Mouse (Mus musculus): ENCODE results near the gene Olfr1150-ps1. TPM values are rescaled to one million over a fixed set of nuclear protein-coding genes. Genes with fewer than 3 reads are reported as not detected.

The Olfr1150-ps1 gene
- polyA plus RNA-seq (2014; fragmentation: Nextera tagmentation; extraction: Ambion mirVana), result not detected in 2 replicates

GRCm38 (mm10) chr2:87843693-87844092 is at the start of gene Olfr1150-ps1:
TSS of gene Olfr1150-ps1 (plus strand) at chr2:87843993.
- Histone ChIP-seq H3K36me3 (ENCODE audit: control insufficient read depth, insufficient read depth, low read length) (no peaks in the 10 kb centered on the region), H3K4me2 (no peak within 1 kb of the TSS), H3K27me3 (ENCODE audit: control insufficient read depth, insufficient read depth, low read length) (no peaks in the 10 kb centered on the region), H3K9ac (ENCODE audit: low read length) (no peak within 1 kb of the TSS), H3K4me1 (ENCODE audit: control insufficient read depth, insufficient read depth, low read length) (no peaks in the 10 kb centered on the region), H3K4me3 (ENCODE audit: low read depth, low read length) (no peak within 1 kb of the TSS), H3K9me3 (ENCODE audit: control insufficient read depth, low read length) (no peaks in the 10 kb centered on the region), H3K27ac (ENCODE audit: low read depth, low read length) (no peak within 1 kb of the TSS)
- ATAC-seq (ENCODE audit: low FRiP score) (no peak), DNase-seq (ENCODE audit: low spot score, missing footprints) (no peak)
- 72% methylated on average over 1 of the region's 1 CpGs for whole genome bisulfite sequencing

DNA sequence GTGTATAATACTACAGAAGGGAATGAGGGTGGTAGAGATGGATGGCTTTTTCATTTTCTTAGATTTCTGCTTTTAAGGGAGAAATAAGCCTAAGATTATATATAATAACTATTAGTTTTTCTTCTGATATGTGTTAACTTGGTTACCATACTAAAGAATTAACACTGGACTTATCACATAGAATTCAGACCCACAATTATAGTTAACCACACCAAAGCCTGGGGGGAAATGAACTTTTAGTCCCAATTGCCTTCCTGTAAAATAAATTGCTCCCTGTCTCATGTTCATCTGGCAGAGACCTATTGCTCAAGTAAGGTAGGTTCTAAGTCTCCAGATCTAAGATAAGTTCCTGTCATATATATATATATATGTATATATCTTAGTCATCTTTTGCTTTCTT is 43.5 kb upstream of the Olfr1150-ps1 start, which contains the start of gene Olfr1143:
Olfr1143 (plus strand) TSS at position 301 of the 400 bp plus-strand sequence.
- no peak within 1 kb of the TSS for H3K27ac ChIP-seq (ENCODE audit: low read depth, low read length)
- H3K36me3 ChIP-seq (ENCODE audit: control insufficient read depth, insufficient read depth, low read length), result no peaks in the 10 kb centered on the region
- no peak within 1 kb of the TSS for H3K4me2 ChIP-seq
- H3K9ac ChIP-seq (ENCODE audit: low read length), result no peak within 1 kb of the TSS
- no peaks in the 10 kb centered on the region for H3K4me1 ChIP-seq (ENCODE audit: control insufficient read depth, insufficient read depth, low read length)
- H3K9me3 ChIP-seq (ENCODE audit: control insufficient read depth, low read length), result no peaks in the 10 kb centered on the region
- no peaks in the 10 kb centered on the region for H3K27me3 ChIP-seq (ENCODE audit: control insufficient read depth, insufficient read depth, low read length)
- no peak for DNase-seq (ENCODE audit: low spot score, missing footprints)
- no peak within 1 kb of the TSS for H3K4me3 ChIP-seq (ENCODE audit: low read depth, low read length)
- ATAC-seq (ENCODE audit: low FRiP score), result no peak

GRCm38 (mm10) chr2:87809522-87809921 is 34.3 kb upstream of the Olfr1150-ps1 start, which contains the start of gene Olfr1145:
TSS of gene Olfr1145 (plus strand) at chr2:87809822.
- no peaks in the 10 kb centered on the region for H3K9me3 ChIP-seq (ENCODE audit: control insufficient read depth, low read length)
- H3K27ac ChIP-seq (ENCODE audit: low read depth, low read length), result no peak within 1 kb of the TSS
- no peak within 1 kb of the TSS for H3K9ac ChIP-seq (ENCODE audit: low read length)
- DNase-seq (ENCODE audit: low spot score, missing footprints), result no peak
- H3K27me3 ChIP-seq (ENCODE audit: control insufficient read depth, insufficient read depth, low read length), result no peaks in the 10 kb centered on the region
- H3K4me1 ChIP-seq (ENCODE audit: control insufficient read depth, insufficient read depth, low read length), result no peaks in the 10 kb centered on the region
- ATAC-seq (ENCODE audit: low FRiP score), result no peak
- no peak within 1 kb of the TSS for H3K4me2 ChIP-seq
- H3K36me3 ChIP-seq (ENCODE audit: control insufficient read depth, insufficient read depth, low read length), result no peaks in the 10 kb centered on the region
- H3K4me3 ChIP-seq (ENCODE audit: low read depth, low read length), result no peak within 1 kb of the TSS
- WGBS, result 84% methylated on average over 1 of the region's 1 CpGs

DNA sequence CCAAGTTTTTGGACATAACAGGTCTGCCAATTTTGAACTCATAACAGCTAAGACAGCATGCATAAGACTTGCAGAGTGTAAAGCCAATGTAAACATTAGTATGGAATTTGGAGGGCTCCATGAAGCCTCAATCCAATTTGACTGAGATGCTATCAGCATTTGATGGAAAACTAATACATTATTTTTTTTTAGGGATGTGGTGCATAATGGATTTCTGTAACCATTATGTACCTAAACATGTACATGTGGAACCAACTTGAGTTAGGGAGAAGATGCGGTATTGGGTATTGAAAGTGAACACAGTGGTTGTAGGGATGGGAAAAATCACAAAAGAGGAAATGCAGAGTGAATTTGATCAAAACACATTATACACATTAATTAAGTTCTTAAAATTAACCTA is 13.6 kb upstream of the Olfr1150-ps1 start, which contains the start of gene Olfr1148:
Olfr1148 (plus strand) TSS at position 301 of the 400 bp plus-strand sequence.
- ATAC-seq (ENCODE audit: low FRiP score) (no peak), DNase-seq (ENCODE audit: low spot score, missing footprints) (no peak)
- H3K4me2 ChIP-seq, result no peak within 1 kb of the TSS
- H3K27me3 ChIP-seq (ENCODE audit: control insufficient read depth, insufficient read depth, low read length), result no peaks in the 10 kb centered on the region
- H3K27ac ChIP-seq (ENCODE audit: low read depth, low read length), result no peak within 1 kb of the TSS
- H3K9ac ChIP-seq (ENCODE audit: low read length), result no peak within 1 kb of the TSS
- no peaks in the 10 kb centered on the region for H3K9me3 ChIP-seq (ENCODE audit: control insufficient read depth, low read length)
- H3K4me3 ChIP-seq (ENCODE audit: low read depth, low read length), result no peak within 1 kb of the TSS
- WGBS, result 91% methylated on average over 1 of the region's 1 CpGs
- no peaks in the 10 kb centered on the region for H3K36me3 ChIP-seq (ENCODE audit: control insufficient read depth, insufficient read depth, low read length)
- no peaks in the 10 kb centered on the region for H3K4me1 ChIP-seq (ENCODE audit: control insufficient read depth, insufficient read depth, low read length)

- Histone ChIP-seq H3K4me1 (ENCODE audit: control insufficient read depth, insufficient read depth, low read length) (no peaks in the 10 kb centered on the region), H3K4me2 (no peak within 1 kb of the TSS), H3K36me3 (ENCODE audit: control insufficient read depth, insufficient read depth, low read length) (no peaks in the 10 kb centered on the region), H3K4me3 (ENCODE audit: low read depth, low read length) (no peak within 1 kb of the TSS), H3K27me3 (ENCODE audit: control insufficient read depth, insufficient read depth, low read length) (no peaks in the 10 kb centered on the region), H3K9me3 (ENCODE audit: control insufficient read depth, low read length) (no peaks in the 10 kb centered on the region), H3K9ac (ENCODE audit: low read length) (no peak within 1 kb of the TSS), H3K27ac (ENCODE audit: low read depth, low read length) (no peak within 1 kb of the TSS)
- ATAC-seq (ENCODE audit: low FRiP score), result no peak
- WGBS, result 90% methylated on average over 1 of the region's 1 CpGs
- no peak for DNase-seq (ENCODE audit: low spot score, missing footprints)
Observed at GRCm38 (mm10) chr2:87855562-87855961, 11.8 kb downstream of the Olfr1150-ps1 start, which contains the start of gene Olfr1151. TSS of gene Olfr1151 (plus strand) at chr2:87855862.

DNA sequence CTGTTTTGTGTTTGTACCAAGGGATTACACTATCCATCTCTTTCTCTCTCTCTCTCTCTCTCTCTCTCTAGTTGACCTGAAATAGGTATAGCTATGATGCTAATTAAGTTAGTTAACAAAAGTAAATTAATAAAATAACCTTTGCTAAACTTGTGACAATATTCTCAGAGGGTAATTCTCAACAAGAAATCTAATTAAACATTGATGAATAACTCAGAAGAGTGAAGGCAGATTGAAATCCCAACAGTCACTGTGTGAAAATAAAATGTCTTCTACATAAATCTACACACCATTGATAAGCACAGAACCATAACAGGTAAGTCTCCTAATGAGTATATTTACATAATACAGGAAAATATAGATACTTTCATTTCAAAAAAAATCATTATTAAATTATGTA is 22.4 kb downstream of the Olfr1150-ps1 start, which contains the start of gene Olfr1152:
Olfr1152 (plus strand) TSS at position 301 of the 400 bp plus-strand sequence.
- H3K4me3 ChIP-seq (ENCODE audit: low read depth, low read length), result no peak within 1 kb of the TSS
- no peaks in the 10 kb centered on the region for H3K9me3 ChIP-seq (ENCODE audit: control insufficient read depth, low read length)
- no peak for ATAC-seq (ENCODE audit: low FRiP score)
- H3K9ac ChIP-seq (ENCODE audit: low read length), result no peak within 1 kb of the TSS
- no peak for DNase-seq (ENCODE audit: low spot score, missing footprints)
- no peak within 1 kb of the TSS for H3K27ac ChIP-seq (ENCODE audit: low read depth, low read length)
- no peak within 1 kb of the TSS for H3K4me2 ChIP-seq
- no peaks in the 10 kb centered on the region for H3K27me3 ChIP-seq (ENCODE audit: control insufficient read depth, insufficient read depth, low read length)
- H3K4me1 ChIP-seq (ENCODE audit: control insufficient read depth, insufficient read depth, low read length), result no peaks in the 10 kb centered on the region
- no peaks in the 10 kb centered on the region for H3K36me3 ChIP-seq (ENCODE audit: control insufficient read depth, insufficient read depth, low read length)

DNA sequence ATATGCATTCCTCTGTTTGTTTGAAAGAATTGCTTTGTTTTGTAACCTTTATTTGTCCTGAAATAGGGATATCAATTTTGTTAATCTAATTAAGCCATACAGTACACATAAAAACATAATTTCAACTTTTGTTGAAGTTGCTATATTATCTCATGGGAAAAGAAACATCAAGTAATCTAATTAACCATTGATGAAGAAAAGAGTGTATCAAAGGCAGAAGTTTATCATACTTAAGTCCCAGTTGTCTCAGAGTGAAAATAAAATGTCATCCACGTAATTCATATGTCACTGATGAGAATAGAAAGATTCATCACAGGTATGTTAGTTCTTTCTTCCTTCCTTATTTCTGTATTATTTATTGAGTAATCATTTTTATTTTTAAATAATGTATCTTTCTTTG is 50.9 kb downstream of the Olfr1150-ps1 start, which contains the start of gene Olfr1153:
Olfr1153 (plus strand) TSS at position 301 of the 400 bp plus-strand sequence.
- no peaks in the 10 kb centered on the region for H3K9me3 ChIP-seq (ENCODE audit: control insufficient read depth, low read length)
- no peaks in the 10 kb centered on the region for H3K4me1 ChIP-seq (ENCODE audit: control insufficient read depth, insufficient read depth, low read length)
- H3K4me3 ChIP-seq (ENCODE audit: low read depth, low read length), result no peak within 1 kb of the TSS
- H3K27ac ChIP-seq (ENCODE audit: low read depth, low read length), result no peak within 1 kb of the TSS
- no peak within 1 kb of the TSS for H3K9ac ChIP-seq (ENCODE audit: low read length)
- WGBS, result 72% methylated on average over 1 of the region's 1 CpGs
- DNase-seq (ENCODE audit: low spot score, missing footprints) (no peak), ATAC-seq (ENCODE audit: low FRiP score) (no peak)
- H3K27me3 ChIP-seq (ENCODE audit: control insufficient read depth, insufficient read depth, low read length), result no peaks in the 10 kb centered on the region
- H3K36me3 ChIP-seq (ENCODE audit: control insufficient read depth, insufficient read depth, low read length), result no peaks in the 10 kb centered on the region
- H3K4me2 ChIP-seq, result no peak within 1 kb of the TSS

Other genes starting within 250 kb of the Olfr1150-ps1 start
- not detected in 2 replicates for gene Olfr1130, start 237.8 kb upstream of the Olfr1150-ps1 start, polyA plus RNA-seq (2014; fragmentation: Nextera tagmentation; extraction: Ambion mirVana)
- not detected in 2 replicates for gene Olfr1131, start 216.9 kb upstream of the Olfr1150-ps1 start, polyA plus RNA-seq (2014; fragmentation: Nextera tagmentation; extraction: Ambion mirVana)
- gene Olfr1132, start 206.5 kb upstream of the Olfr1150-ps1 start, polyA plus RNA-seq (2014; fragmentation: Nextera tagmentation; extraction: Ambion mirVana), result not detected in 2 replicates
- gene Olfr1133, start 196.6 kb upstream of the Olfr1150-ps1 start, polyA plus RNA-seq (2014; fragmentation: Nextera tagmentation; extraction: Ambion mirVana), result not detected in 2 replicates
- not detected in 2 replicates for gene Olfr1134, start 185.5 kb upstream of the Olfr1150-ps1 start, polyA plus RNA-seq (2014; fragmentation: Nextera tagmentation; extraction: Ambion mirVana)
- gene Olfr1135, start 170.3 kb upstream of the Olfr1150-ps1 start, polyA plus RNA-seq (2014; fragmentation: Nextera tagmentation; extraction: Ambion mirVana), result not detected in 2 replicates
- gene Olfr1136, start 150.0 kb upstream of the Olfr1150-ps1 start, polyA plus RNA-seq (2014; fragmentation: Nextera tagmentation; extraction: Ambion mirVana), result not detected in 2 replicates
- gene Olfr1137, start 130.8 kb upstream of the Olfr1150-ps1 start, polyA plus RNA-seq (2014; fragmentation: Nextera tagmentation; extraction: Ambion mirVana), result not detected in 2 replicates
- not detected in 2 replicates for gene Olfr1138, start 104.0 kb upstream of the Olfr1150-ps1 start, polyA plus RNA-seq (2014; fragmentation: Nextera tagmentation; extraction: Ambion mirVana)
- gene Olfr1140, start 100.2 kb upstream of the Olfr1150-ps1 start, polyA plus RNA-seq (2014; fragmentation: Nextera tagmentation; extraction: Ambion mirVana), result not detected in 2 replicates
- not detected in 2 replicates for gene Olfr1141, start 90.0 kb upstream of the Olfr1150-ps1 start, polyA plus RNA-seq (2014; fragmentation: Nextera tagmentation; extraction: Ambion mirVana)
- not detected in 2 replicates for gene Olfr152, start 64.5 kb upstream of the Olfr1150-ps1 start, polyA plus RNA-seq (2014; fragmentation: Nextera tagmentation; extraction: Ambion mirVana)
- gene Olfr1143, start 43.4 kb upstream of the Olfr1150-ps1 start, polyA plus RNA-seq (2014; fragmentation: Nextera tagmentation; extraction: Ambion mirVana), result not detected in 2 replicates
- not detected in 2 replicates for gene Olfr1145, start 34.2 kb upstream of the Olfr1150-ps1 start, polyA plus RNA-seq (2014; fragmentation: Nextera tagmentation; extraction: Ambion mirVana)
- gene Olfr1148, start 13.5 kb upstream of the Olfr1150-ps1 start, polyA plus RNA-seq (2014; fragmentation: Nextera tagmentation; extraction: Ambion mirVana), result not detected in 2 replicates
- gene Olfr1151, start 11.9 kb downstream of the Olfr1150-ps1 start, polyA plus RNA-seq (2014; fragmentation: Nextera tagmentation; extraction: Ambion mirVana), result not detected in 2 replicates
- 0.01 TPM in 1 of 2 replicates, not detected in the other for gene Olfr1152, start 22.5 kb downstream of the Olfr1150-ps1 start, polyA plus RNA-seq (2014; fragmentation: Nextera tagmentation; extraction: Ambion mirVana)
- gene Olfr1153, start 51.0 kb downstream of the Olfr1150-ps1 start, polyA plus RNA-seq (2014; fragmentation: Nextera tagmentation; extraction: Ambion mirVana), result not detected in 2 replicates
- gene Olfr1154, start 61.2 kb downstream of the Olfr1150-ps1 start, polyA plus RNA-seq (2014; fragmentation: Nextera tagmentation; extraction: Ambion mirVana), result not detected in 2 replicates
- not detected in 2 replicates for gene Olfr1155, start 101.1 kb downstream of the Olfr1150-ps1 start, polyA plus RNA-seq (2014; fragmentation: Nextera tagmentation; extraction: Ambion mirVana)
- gene Olfr1156, start 109.1 kb downstream of the Olfr1150-ps1 start, polyA plus RNA-seq (2014; fragmentation: Nextera tagmentation; extraction: Ambion mirVana), result not detected in 2 replicates
- gene Olfr1157, start 124.3 kb downstream of the Olfr1150-ps1 start, polyA plus RNA-seq (2014; fragmentation: Nextera tagmentation; extraction: Ambion mirVana), result not detected in 2 replicates
- not detected in 2 replicates for gene Olfr74, start 130.7 kb downstream of the Olfr1150-ps1 start, polyA plus RNA-seq (2014; fragmentation: Nextera tagmentation; extraction: Ambion mirVana)
- not detected in 2 replicates for gene Olfr1158, start 146.1 kb downstream of the Olfr1150-ps1 start, polyA plus RNA-seq (2014; fragmentation: Nextera tagmentation; extraction: Ambion mirVana)
- not detected in 2 replicates for gene Olfr1160, start 164.3 kb downstream of the Olfr1150-ps1 start, polyA plus RNA-seq (2014; fragmentation: Nextera tagmentation; extraction: Ambion mirVana)
- not detected in 2 replicates for gene Olfr1161, start 178.8 kb downstream of the Olfr1150-ps1 start, polyA plus RNA-seq (2014; fragmentation: Nextera tagmentation; extraction: Ambion mirVana)
- not detected in 2 replicates for gene Olfr73, start 193.7 kb downstream of the Olfr1150-ps1 start, polyA plus RNA-seq (2014; fragmentation: Nextera tagmentation; extraction: Ambion mirVana)
- gene Olfr1162, start 207.1 kb downstream of the Olfr1150-ps1 start, polyA plus RNA-seq (2014; fragmentation: Nextera tagmentation; extraction: Ambion mirVana), result not detected in 2 replicates
- not detected in 2 replicates for gene Olfr1163, start 227.8 kb downstream of the Olfr1150-ps1 start, polyA plus RNA-seq (2014; fragmentation: Nextera tagmentation; extraction: Ambion mirVana)
- not detected in 2 replicates for gene Olfr1164, start 250.0 kb downstream of the Olfr1150-ps1 start, polyA plus RNA-seq (2014; fragmentation: Nextera tagmentation; extraction: Ambion mirVana)